Mouse (Mus musculus) limb, embryonic 14.5 days (tissue): ENCODE measurements around the gene Foxs1. TPM values are rescaled to one million over a fixed set of nuclear protein-coding genes. Genes with fewer than 3 reads are reported as not detected.

ENCODE experiments used
- ATAC-seq: fragments of 200-750 bp; cut with Nextera tagmentation; 2 replicates; pipeline ENCODE4 v1.8.0; 2017; ENCODE audit warnings: low read depth, moderate number of reproducible peaks, moderate TSS enrichment; ENCODE audit not compliant: low FRiP score
- DNase-seq: peaks from one replicate; pipeline ENCODE4 v3.0.0-alpha.2; 2015; ENCODE audit warnings: low spot score
- H3K27ac ChIP-seq: fragments of 300-500 bp; sonication (generic); replicated peaks from 2 replicates; pipeline ENCODE4 v1.5.1; 2014; ENCODE audit warnings: low read depth, mild to moderate bottlenecking, low read length, moderate library complexity, mixed read lengths
- H3K27me3 ChIP-seq: fragments of 300-500 bp; sonication (generic); 2 replicates; pipeline ENCODE4 v1.6.1; 2014; ENCODE audit warnings: low read length, mixed read lengths; ENCODE audit not compliant: control insufficient read depth, insufficient read depth
- H3K36me3 ChIP-seq: fragments of 300-500 bp; sonication (generic); 2 replicates; pipeline ENCODE4 v1.6.1; 2014; ENCODE audit warnings: mild to moderate bottlenecking, low read length, moderate library complexity, mixed read lengths; ENCODE audit not compliant: control insufficient read depth, insufficient read depth
- H3K4me1 ChIP-seq: fragments of 300-500 bp; sonication (generic); 2 replicates; pipeline ENCODE4 v1.6.1; 2014; ENCODE audit warnings: antibody characterized with exemption, low read length, mixed read lengths; ENCODE audit not compliant: control insufficient read depth, insufficient read depth
- H3K4me2 ChIP-seq: fragments of 300-500 bp; sonication (generic); replicated peaks from 2 replicates; pipeline ENCODE4 v1.6.1; 2014; ENCODE audit warnings: low read depth, mild to moderate bottlenecking, low read length, moderate library complexity; ENCODE audit not compliant: severe bottlenecking
- H3K4me3 ChIP-seq: fragments of 300-500 bp; sonication (generic); replicated peaks from 2 replicates; pipeline ENCODE4 v1.5.1; 2014; ENCODE audit warnings: low read length
- H3K9ac ChIP-seq: fragments of 300-500 bp; sonication (generic); 2 replicates; pipeline ENCODE4 v1.6.1; 2014; ENCODE audit warnings: mild to moderate bottlenecking, low read depth, low read length, moderate library complexity; ENCODE audit not compliant: severe bottlenecking
- H3K9me3 ChIP-seq: fragments of 300-500 bp; sonication (generic); 2 replicates; pipeline ENCODE4 v1.6.1; 2016; ENCODE audit warnings: low read length; ENCODE audit not compliant: control insufficient read depth
- POLR2A ChIP-seq: fragments of 200-500 bp; IDR thresholded peaks from 2 replicates; pipeline ENCODE4 v1.8.0; 2012; ENCODE audit warnings: inconsistent platforms, mild to moderate bottlenecking, moderate library complexity, borderline replicate concordance; ENCODE audit not compliant: insufficient read depth, insufficient read length; ENCODE audit errors: extremely low read depth
- WGBS: fragments of 180-500 bp; shearing (Covaris S2); extraction: QIAGEN DNeasy Blood & Tissue Kit; methylation state at CpG from one replicate; pipeline ENCODE4 v1.1.7; 2014; 5-methylcytosine and 5-hydroxymethylcytosine counted together
- polyA plus RNA-seq, 2 experiments: library from polyadenylated mRNA; depleted of rRNA in 1 of 2; stranded (reverse) in 1 of 2; unstranded in 1 of 2; fragments of >200 nt; fragmentation: Nextera tagmentation in 1 of 2; extraction: Ambion mirVana in 1 of 2; gene quantifications; 2 replicates each; pipeline versions ENCODE4 v1.2.1 to v1.2.3; 2012 to 2014

Gene Foxs1
- polyA plus RNA-seq, 2 experiments: 2.2 to 2.9 TPM

DNA sequence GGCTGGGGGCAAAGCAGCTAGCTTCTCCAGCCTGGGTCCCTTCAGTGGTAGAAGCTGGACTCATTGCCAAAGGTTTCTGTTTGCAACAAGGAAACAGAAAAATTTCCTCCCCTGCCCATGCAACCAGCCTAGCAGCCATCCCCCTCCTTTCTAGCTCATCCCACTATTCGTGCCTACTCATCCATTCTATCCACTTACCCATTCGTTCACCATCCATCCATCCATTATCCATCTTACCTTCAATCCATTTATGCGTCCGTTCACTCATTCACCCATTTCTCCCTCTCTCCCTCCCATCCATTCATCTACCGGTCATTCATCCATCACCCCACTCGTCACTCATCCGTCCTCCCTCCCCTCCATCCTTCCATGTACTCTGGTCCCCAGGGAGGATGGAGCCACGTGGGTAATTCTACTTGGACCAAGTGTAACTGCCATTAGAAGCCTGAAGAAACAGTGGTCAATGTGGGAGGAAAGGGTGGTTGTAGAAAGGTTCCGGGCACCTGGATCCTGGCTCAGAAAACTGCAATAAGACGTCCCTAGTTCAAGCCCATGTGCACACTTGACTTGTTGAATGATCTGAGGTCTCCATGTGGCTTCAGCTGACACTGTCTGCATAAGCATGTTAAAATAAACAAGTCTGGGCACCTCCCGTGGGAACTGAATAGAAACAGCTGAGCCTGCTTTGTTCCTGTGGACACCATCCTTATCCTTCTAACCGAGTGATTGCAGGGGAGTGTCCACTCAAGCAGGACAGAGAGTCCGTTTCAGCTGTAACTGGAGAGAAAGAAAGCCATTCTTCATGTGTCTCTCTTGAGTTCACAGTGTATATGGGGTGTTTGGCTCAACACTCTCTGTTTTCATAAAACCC is 19.1 kb upstream of the Foxs1 start:
- Histone ChIP-seq H3K4me3 (peak overlapping the region; percentile 47), H3K9ac (peak overlapping the region; percentile 69), H3K4me2 (peak overlapping the region; percentile 99), H3K27ac (no peak overlapping the region), H3K9me3 (no peaks in the 10 kb centered on the region), H3K36me3 (no peaks in the 10 kb centered on the region), H3K4me1 (no peaks in the 10 kb centered on the region), H3K27me3 (peaks cover 20% of the 10 kb centered on the region)
- DNase-seq (no peak), ATAC-seq (no peak)
- 25% methylated on average over 13 of the region's 13 CpGs for WGBS
- TF ChIP-seq POLR2A: no peak

DNA sequence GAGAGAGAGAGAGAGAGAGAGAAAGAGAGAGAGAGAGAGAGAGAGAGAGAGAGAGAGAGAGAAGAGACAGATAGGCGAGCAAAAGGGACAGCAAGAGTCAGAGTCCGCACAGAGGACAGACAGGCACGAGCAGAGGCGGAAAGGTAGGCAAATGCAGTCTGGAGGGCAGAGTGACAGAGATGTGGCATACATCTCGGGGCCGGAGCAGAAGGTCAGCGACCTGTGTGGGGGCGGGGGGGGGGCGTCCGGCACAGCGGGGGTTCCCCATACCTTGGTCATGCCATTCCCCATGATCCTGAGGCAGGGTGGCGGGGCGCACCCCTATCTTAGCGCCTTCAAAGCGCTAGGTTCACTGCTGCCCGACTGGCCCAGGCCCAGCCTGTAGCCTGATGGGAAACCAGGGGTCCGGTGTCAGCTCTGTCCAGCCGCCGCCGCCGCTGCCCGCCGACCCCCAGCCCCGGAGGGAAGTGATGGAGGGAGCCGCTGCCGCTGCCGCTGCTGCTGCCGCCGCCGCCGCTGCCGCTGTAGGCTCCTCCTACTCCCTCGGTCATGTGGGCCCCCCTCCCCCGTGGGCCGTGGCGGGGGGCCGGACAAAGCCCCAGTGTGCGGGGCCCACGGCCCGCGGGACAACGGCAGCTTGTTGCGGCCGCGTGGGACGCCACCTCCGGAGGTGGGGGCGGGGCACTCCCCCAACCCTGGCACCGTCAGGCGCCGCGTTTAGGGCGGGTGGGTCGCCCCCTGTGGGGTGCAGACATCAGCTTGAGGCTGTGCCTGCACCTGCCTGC is 18.2 kb upstream of the Foxs1 start, which contains the start of gene Dusp15:
Gene Dusp15 (minus strand): TSS at position 634 of the 785 bp plus-strand sequence.
- ATAC-seq: peak; percentile 44
- TF ChIP-seq POLR2A: no peak
- Histone ChIP-seq H3K4me3 (peak within 1 kb of the TSS; percentile 47), H3K9ac (peak within 1 kb of the TSS; percentile 69), H3K9me3 (no peaks in the 10 kb centered on the region), H3K36me3 (no peaks in the 10 kb centered on the region), H3K4me2 (peak within 1 kb of the TSS; percentile 99), H3K27me3 (peaks cover 20% of the 10 kb centered on the region), H3K4me1 (no peaks in the 10 kb centered on the region), H3K27ac (no peak within 1 kb of the TSS)
- no peak for DNase-seq
- WGBS: 1% methylated on average over 18 of the region's 54 CpGs

DNA sequence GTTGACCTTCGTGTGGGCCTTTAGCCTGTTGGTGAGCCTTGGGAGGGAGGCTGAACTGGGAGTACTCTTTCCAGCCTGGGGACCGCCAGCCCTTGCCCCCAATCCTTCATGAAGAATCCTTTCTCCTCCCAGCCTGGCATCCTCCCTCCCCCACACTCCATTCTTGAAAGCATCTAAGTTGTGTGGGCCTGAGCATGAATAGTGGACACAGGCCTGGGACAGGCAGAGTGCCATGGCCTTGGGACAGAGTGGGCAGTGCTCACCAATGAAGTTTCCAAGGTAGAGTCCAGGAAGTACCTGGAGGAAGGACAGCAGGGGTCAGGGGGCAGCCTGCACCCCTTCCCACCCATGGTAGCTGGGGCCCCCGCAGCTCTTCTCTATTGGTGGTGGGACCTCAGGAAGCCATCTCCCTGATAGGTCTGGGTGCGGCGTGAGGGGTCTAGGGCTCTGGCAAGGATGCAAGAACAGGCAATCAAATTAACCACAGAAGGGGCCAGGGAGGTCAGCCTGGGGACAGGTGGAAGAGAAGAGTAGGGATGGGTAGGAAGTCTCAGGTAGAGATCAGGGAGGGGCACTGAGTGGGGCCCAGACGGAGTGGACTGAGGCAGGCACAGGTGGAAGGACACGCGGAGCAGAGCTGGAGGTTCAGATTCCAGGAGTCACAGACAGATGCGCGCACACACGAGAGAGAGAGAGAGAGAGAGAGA is 17.5 kb upstream of the Foxs1 start:
- no peaks in the 10 kb centered on the region for H3K36me3 ChIP-seq
- peak overlapping the region; percentile 99 for H3K4me2 ChIP-seq
- no peaks in the 10 kb centered on the region for H3K9me3 ChIP-seq
- no peak overlapping the region for H3K27ac ChIP-seq
- peaks cover 20% of the 10 kb centered on the region for H3K27me3 ChIP-seq
- peak overlapping the region; percentile 69; the same call in 1 of the 2 replicates for H3K9ac ChIP-seq
- no peaks in the 10 kb centered on the region for H3K4me1 ChIP-seq
- H3K4me3 ChIP-seq: peak overlapping the region; percentile 47; the same call in 1 of the 2 replicates
- no peak for TF ChIP-seq POLR2A
- ATAC-seq: no peak
- WGBS: 39% methylated on average over 11 of the region's 11 CpGs
- no peak for DNase-seq

DNA sequence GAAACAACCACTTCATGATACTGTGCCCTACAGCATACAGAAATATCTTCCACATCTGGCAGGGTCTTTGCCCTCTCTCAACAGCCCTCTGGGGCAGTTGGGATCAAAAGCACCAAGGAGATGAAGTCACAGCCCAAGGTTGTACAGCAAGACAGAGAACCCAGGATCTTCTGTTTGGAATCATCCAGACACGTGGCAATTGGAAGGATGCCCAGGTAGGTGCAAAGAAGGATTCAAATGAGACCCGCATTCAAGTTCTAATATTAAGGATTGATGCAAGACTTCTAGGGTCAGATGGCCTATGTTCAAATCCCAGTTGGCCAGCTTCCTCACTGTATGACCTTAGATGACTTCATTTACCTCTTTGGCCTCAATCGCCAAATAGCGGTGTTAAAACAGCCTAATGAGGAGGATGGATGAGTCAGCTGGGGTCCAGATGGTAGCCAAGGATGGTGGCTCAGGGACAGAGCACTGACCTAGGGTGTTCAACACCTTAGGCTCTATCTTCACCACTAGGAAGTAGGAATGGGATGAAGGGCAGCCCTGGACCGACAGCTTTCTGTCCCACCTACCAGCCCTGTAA is 15.5 kb upstream of the Foxs1 start:
- peaks cover 33% of the 10 kb centered on the region for H3K27me3 ChIP-seq
- no peak overlapping the region for H3K27ac ChIP-seq
- H3K4me2 ChIP-seq: no peak overlapping the region
- ATAC-seq (no peak), DNase-seq (no peak)
- 72% methylated on average over 5 of the region's 5 CpGs for WGBS
- no peaks in the 10 kb centered on the region for H3K4me1 ChIP-seq
- TF ChIP-seq POLR2A: no peak
- no peak overlapping the region for H3K4me3 ChIP-seq
- no peaks in the 10 kb centered on the region for H3K36me3 ChIP-seq
- H3K9ac ChIP-seq: no peak overlapping the region
- no peaks in the 10 kb centered on the region for H3K9me3 ChIP-seq

GRCm38 (mm10) chr2:152947098-152947497 is 14.1 kb upstream of the Foxs1 start:
- Histone ChIP-seq H3K27me3 (peaks cover 46% of the 10 kb centered on the region), H3K36me3 (no peaks in the 10 kb centered on the region), H3K4me1 (peaks cover 7% of the 10 kb centered on the region), H3K27ac (no peak overlapping the region), H3K9me3 (no peaks in the 10 kb centered on the region), H3K9ac (no peak overlapping the region), H3K4me3 (no peak overlapping the region), H3K4me2 (no peak overlapping the region)
- WGBS: 48% methylated on average over 7 of the region's 7 CpGs
- no peak for DNase-seq
- no peak for ATAC-seq
- no peak for TF ChIP-seq POLR2A
